Mouse (Mus musculus) stomach, postnatal 0 days (tissue): ENCODE measurements at regions not wholly inside any gene's neighbourhood (a gene's known extent, or its start where the extent isn't known, plus 50 kb on each side); places are given as distances from the start of the nearest gene placed in this dataset.

Experiments
- CTCF ChIP-seq: IDR thresholded peaks from 2 replicates; pipeline ENCODE4 v1.5.1; 2016; ENCODE audit warnings: antibody characterized with exemption, low read depth, mild to moderate bottlenecking, moderate library complexity
- EP300 ChIP-seq: optimal IDR thresholded peaks from 2 replicates; pipeline ENCODE3; 2016; ENCODE audit warnings: antibody characterized with exemption

DNA sequence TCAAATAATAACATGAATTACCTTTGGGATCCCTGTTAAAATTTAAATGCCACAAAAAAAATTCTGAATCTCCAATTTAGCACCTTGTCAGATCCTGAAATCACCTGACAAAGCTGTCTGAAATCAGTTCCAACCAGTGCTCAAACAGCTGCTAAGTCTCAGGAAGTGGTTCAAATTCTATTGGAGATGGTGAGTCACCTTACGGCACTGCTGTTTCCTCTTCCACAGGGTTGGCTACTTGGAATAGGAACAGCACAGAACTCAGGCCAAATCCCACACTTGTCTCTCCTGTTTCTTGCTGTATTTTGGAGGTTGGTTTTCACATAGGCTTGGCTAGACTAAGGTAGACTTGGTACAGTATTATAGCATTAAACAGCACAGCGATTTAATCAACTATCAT is 55.8 kb upstream of the Abhd2 start:
- TF ChIP-seq CTCF: no peak
- no peak for TF ChIP-seq EP300
